Mouse (Mus musculus): Measurements from ENCODE around the gene Cyp4f18. TPM values are rescaled to one million over a fixed set of nuclear protein-coding genes. Genes with fewer than 3 reads are reported as not detected.
"Not testable (repeated sequence)": the region's sequence is repeated elsewhere in the genome, so short reads cannot be mapped to it uniquely, and the experiment has no call there.

Gene Cyp4f18
- total RNA-seq, 1 experiment from 2014 or later = 4.8 TPM

DNA sequence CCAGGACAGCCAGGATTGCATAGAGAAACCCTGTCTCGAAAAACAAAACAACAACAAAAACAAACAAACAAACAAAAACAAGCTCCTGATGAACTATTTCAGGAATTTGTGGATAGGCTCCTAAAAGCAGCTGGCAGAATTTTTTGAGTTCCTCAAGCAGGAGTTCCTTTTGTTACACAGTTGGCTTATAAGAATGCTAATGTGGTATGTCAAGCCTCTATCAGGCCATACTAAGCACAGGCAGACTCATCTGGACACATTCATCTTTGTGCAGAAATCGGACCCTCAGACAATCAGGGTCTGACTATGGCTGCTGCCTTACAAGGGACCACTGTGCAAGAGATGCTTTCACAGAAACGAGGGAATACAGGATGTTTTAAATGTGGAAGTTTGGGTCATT is 35.2 kb downstream of the Cyp4f18 start:
- no peak for DNase-seq

DNA sequence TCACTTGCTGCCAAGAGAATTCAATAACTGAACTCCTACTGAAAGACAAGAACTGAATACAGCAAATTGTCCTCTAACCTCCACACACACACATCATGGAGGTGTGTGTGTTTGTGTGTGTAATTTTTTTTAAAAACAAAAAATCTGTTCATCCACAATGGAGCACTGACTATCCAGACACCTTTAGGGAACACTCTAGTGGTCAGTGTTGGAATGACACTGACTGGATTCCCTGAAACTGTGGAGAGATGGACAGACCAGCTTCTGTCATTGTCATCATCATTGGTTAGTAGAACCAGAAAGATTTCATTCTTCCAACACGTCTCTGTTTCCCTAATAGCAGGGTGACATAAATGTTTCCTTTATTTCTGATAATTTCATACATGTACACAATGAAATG is 37.5 kb downstream of the Cyp4f18 start:
- DNase-seq = no peak

DNA sequence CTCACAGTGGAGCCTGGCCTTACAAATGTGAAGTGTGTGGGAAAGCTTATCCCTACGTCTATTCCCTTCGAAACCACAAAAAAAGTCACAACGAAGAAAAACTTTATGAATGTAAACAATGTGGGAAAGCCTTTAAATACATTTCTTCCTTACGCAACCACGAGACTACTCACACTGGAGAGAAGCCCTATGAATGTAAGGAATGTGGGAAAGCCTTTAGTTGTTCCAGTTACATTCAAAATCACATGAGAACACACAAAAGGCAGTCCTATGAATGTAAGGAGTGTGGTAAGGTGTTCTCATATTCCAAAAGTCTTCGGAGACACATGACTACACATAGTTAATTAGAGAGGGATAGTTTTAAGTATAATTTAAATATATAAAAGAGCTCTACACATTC is 40.8 kb downstream of the Cyp4f18 start:
- no peak for DNase-seq

DNA sequence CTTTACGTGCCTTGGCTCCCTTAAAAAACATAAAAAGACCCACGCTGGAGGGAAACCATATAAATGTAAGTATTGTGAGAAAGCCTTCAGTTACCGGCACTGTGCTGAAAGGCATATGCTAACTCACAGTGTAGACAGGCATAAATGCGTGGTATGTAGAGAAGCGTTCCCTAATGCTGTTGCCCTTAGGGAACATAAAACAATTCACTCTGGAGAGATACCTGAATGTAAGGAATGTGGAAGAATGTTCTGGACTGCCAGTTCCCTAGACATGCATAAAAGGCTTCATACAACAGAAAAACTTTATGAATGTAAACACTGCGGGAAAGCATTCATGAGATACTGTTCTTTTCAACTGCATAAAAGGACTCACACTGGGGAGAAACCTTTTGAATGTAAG is 41.3 kb downstream of the Cyp4f18 start:
- no peak for DNase-seq

DNA sequence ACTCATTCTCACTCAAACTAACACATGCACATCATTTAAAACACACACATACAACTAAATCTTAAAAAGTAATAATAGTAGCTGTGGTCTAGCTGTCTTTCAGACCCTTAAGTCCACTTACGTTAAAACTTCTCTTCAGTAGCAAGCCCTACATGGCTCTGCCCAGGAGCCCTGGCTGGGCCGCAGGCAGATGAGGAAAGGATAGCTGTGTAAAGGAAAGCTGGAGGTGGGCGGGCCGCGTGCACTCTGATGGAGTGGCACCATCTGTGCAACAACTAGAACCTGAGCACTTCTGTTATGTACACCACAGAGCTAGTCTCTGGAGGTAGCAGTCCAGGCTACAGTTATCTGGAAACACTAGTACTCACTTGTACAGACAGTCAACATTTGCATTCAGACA is 42.2 kb downstream of the Cyp4f18 start:
- no peak for DNase-seq

DNA sequence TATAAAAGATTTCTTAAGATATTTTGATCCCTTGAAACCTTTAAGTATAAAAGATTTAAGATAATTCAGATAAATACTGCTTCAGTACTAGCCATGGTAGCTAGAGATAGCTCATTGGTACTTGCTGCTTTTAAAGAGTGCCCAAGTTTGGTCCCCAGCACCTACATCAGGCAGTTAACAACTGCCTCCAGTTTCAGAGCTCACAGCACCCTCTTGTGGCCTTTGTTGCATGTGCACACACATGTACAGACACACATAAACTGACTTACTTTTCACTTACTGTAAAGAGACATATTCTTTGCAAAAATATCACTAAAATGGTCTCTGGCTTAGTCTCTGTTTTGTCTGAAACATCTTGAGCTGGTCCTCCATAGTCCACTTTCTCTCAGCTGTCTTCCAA is 43.0 kb downstream of the Cyp4f18 start:
- DNase-seq = no peak

DNA sequence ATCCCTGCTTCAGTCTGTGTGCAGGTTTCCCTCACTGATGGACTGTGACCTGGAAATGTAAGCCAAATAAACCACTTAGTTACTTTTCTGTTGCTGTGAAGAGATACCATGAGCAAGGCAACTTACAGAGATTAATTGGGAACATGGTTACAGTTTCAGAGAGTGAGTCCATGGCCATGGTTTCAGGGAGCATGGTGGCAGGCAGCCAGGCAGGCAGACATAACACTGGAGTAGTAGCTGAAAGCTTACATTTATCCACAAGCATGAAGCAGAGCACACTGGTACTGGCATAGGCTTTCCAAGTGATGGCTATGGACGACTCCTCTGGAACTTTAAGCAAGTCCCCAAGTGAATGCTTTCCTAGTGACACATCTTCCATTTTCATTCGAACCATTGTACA is 44.3 kb downstream of the Cyp4f18 start:
- peak; percentile 58 for DNase-seq

DNA sequence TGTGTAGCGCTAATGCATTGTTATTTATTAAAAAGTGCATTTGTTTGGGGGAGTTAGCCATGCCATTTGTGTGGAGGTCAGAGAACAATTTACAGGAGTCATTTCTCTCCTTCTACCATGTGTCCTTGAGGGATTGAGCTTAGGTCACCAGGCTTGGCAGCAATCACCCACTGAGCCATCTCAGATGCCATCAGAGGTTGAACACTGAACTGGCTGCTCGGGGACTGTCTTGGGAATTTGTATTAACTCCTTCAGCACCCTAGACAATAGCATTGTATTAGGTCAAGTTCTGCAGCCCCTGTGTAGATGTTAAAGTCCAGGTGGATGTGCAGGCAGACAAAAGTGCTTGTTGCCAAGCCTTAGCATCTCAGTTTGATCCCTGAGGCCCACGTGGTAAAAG is 45.4 kb downstream of the Cyp4f18 start:
- DNase-seq = peak; percentile 34

DNA sequence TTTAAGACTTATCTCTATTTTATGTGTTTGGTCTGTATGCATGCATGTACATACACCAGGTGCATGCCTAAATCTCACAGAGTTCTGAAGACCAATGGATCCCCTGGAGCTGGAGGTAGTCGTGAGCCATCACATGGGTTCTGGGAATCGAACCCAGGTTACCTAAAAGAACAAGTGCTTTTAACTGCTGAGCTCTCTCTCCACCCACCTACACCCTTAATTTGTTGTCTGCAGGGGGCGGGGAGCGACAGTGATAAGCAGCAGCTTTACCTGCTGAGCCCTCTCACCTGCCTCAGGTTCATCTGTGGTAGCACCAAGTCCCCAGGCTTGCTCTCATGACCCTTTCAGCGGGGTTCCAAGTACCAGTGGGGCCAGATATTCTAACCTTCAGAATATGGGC is 47.6 kb downstream of the Cyp4f18 start:
- no peak for DNase-seq

DNA sequence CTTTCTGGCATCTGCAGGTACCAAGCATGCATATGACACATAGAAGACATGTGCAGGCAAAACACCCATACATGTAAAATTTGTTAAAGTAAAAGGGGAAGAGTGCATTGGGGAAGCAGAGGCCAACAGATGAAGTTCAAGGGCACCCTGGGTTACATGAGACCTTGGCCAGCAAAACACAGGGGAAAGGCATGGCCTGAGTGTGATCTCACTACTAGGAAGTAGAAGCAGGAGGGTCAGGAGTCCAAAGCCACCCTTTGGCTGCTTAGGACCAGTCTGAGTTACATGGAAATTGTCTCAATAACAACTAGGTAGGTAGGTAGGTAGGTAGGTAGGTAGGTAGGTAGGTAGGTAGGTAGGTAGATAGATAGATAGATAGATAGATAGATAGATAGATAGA is 48.9 kb downstream of the Cyp4f18 start:
- DNase-seq = no peak

DNA sequence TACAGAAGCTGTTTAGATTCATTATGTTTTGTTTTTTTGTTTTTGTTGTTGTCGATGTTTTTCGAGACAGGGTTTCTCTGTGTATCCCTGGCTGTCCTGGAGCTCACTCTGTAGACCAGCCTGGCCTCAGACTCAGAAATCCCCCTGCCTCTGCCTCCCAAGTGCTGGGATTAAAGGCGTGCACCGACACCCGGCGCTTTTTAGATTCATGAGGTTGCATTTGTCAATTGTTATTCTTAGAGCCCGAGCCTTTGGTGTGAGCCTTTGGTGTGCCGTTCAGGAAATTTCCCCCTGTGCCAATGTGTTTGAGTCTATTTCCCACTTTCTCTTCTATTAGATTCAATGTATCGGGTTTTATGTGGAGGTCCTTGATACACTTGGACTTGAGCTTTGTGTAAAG is 54.8 kb downstream of the Cyp4f18 start:
- DNase-seq = no peak

DNA sequence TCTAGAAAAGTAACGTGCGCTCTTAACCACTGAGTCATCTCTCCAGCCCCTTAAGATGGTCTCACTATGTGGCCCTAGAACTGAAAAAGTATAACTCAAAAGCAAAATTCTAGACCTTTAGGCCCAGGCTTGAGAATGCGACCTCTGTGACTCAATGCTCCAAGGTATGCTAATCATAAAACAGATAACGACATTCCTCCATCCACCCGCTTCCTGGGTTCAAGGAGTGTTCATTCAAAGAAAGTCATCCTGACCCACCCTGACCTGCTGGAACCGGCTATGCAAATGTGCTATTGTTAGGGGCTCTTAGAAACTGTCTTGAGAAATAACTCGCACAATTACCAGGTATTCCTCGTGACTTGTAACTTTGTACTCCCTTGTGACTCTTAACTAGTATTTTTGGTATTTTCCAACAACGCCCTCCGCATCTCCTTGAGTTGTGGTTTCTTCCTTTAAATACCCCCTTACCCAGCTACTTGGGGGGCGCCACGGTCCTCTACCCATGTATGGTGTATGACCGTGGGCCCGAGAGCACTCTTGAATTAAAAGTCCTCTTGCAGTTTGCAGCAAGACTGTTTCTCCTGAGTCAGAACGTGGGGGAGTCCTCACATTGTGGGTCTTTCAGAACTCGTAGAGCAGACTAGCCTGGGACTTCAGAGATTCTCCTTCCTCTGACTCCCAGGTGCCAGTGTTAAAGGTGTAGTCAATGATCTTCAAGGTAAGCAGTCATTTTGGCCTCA is 56.3 kb downstream of the Cyp4f18 start:
- not testable (repeated sequence) for DNase-seq

DNA sequence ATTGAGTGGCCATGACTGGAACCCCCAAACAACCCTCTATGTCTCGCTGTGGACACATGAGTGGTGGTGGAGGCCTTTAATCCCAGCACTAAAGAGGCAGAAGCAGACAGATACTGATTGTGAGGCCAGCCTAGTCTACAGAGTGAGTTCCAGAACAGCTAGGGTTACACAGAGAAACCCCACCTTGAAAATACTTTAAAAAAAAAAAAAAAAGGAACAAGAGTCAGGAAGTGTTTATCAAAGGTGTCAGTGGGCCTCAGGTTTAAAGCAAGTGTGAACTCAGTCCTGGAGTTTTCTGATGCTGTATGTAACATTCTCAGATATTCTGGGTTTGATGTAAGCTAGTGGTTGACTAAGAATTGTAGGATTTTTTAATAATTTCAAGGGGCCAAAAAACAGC is 56.9 kb downstream of the Cyp4f18 start:
- no peak for DNase-seq

DNA sequence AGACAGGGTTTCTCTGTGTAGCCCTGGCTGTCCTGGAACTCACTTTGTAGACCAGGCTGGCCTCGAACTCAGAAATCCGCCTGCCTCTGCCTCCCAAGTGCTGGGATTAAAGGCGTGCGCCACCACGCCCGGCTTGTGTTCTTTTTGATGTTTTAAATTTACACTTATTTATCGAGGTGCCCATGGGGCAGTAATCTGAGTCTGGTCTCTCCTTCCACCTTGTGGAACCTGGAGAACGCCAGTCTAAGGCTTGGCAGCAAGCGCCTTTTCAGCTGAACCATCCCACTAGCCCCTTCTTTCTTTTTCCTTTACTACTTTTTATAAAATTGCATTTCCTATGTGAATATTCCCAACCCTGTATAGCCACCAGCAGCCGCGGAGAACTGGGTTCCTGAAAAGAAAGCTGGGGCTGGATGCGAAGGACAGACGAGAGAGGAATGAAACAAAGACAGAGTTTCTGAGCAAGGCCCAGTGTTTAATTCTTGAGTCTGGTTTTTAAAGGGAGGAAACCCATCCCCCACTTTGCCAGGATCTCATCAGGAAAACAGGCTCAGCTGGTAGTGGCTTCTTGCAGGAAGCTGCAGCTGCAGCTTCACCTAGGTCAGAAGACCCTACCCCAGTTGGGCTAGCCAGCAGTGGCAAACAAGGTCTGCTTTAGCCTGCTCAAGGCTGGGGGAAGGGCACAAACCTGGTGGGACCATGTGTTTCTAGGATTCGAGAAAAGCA is 57.8 kb downstream of the Cyp4f18 start:
- DNase-seq = no peak

DNA sequence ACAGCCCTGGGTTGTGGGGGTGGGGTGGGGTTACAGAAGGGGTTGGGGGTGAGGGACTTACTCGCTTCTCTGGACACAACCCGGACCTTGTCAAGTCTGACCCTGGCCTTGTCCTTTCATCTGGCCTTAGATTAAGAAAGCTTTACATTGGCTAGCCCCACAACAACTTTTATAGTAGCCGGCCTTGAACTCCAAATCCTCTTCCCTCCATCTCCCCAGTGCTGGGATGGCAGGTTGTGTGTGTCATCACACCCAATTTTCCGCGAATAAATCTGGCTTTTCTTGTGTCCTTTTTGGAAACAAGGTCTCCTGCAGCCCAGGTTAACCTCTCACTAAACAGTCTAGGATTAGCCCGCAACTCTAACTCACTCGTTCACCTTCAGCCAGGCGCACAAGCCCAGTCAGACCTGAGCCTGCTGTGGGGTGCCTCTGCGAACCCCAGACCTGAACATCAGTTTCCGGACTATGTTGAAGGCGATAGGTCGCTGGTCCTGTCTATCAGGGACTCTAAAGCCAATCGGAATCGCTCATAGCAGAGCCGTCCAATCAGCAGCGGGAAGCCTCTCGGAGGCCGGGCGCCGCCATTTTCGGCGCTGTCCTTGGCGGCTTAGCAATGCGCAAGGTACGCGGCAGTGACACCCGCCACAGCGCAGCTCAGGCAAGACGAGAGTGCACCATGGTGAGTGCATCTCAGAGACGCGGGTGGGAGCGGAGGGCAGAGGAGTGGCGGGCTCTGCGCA is 58.8 kb downstream of the Cyp4f18 start, which contains the start of gene Zfp961:
Gene Zfp961, plus strand, starts transcription at position 557 of the 740 bp plus-strand sequence.
- peak; percentile 98 for DNase-seq

DNA sequence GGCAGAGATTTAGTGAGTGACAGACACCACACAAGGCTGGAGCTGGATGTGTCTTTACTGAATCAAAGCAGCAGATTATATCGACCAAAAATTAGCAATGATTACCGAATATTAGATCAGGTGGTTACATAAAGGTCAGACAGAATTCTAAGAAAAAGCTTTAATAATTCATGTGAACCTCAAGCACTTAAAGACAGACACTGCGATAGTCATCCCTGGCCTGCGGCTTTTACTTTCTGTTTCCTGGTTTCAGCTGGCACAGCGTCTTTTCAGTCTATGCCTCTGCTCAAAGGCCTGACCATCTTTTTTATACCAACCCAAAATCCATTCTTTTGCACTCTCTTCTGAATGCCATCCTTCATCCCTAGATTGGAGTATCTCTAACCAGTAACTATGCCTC is 60.8 kb downstream of the Cyp4f18 start:
- no peak for DNase-seq

DNA sequence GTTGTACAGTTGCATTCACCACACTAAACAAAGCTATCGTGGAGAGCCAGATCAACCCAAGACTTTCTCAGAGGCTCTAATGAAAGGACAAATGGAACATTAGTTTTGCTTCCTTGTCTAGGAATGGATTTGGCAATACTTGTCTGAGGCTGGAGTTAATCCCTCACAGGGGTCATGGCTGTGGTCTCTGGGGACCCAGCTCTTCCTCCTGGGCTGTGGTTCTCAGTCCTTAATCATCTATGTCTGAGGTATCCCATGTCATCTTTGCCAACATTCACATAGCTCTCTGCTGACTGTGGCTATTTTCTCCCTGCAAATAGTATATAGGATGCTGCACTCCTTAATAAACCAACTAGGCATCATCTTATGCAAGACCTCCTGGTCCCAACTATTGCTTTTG is 67.7 kb downstream of the Cyp4f18 start:
- DNase-seq = no peak

DNA sequence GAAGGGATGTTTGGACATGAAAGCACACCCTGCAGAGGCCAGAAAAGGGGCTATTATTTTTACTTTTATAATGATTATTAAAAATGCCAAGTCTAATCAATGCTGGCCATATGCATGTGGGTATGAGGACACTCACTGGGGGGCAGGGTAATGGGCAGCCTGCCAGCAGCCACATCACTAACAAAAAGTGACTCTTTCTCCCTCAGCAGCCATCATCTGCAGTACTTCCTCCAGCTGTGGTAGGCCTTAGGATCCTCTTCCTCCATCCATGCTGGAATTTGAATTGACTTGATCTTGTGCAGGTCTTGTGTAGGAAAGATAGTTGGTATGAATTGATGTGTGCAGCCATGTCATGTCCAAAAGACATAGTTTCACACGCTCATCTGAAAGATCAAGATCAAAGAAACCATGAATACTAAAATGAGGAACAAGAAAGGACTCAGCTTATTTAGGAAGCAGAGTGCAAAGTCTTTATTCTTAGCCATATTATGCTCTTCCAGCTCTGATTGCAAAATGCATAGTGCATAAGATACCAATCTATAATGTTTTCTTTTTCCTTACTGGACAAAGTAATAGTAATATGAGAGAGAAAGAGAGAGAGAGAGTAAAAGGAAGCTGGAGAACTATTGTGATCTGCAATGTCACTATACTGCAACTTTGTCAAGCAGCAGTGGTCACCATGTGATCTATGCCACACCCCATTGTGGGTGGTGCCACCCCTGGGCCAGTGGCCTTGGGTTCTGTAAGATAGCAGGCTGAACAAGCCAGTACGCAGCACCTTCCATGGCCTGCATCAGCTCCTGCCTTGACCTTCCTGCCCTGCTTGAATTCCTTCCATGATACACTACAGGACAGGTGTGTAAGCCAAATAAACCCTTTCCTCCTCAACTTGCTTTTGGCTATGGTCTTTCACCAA is 68.9 kb downstream of the Cyp4f18 start:
- DNase-seq = no peak
